Mouse (Mus musculus) A20 (cell line): ENCODE results near the gene Sclt1.
"Not testable (repeated sequence)": the region's sequence is repeated elsewhere in the genome, so short reads cannot be mapped to it uniquely, and the experiment has no call there.

Experiments
- DNase-seq: peaks from one replicate; pipeline ENCODE4 v3.0.0-alpha.2; 2011; ENCODE audit warnings: low read depth, low spot score

Gene Sclt1

DNA sequence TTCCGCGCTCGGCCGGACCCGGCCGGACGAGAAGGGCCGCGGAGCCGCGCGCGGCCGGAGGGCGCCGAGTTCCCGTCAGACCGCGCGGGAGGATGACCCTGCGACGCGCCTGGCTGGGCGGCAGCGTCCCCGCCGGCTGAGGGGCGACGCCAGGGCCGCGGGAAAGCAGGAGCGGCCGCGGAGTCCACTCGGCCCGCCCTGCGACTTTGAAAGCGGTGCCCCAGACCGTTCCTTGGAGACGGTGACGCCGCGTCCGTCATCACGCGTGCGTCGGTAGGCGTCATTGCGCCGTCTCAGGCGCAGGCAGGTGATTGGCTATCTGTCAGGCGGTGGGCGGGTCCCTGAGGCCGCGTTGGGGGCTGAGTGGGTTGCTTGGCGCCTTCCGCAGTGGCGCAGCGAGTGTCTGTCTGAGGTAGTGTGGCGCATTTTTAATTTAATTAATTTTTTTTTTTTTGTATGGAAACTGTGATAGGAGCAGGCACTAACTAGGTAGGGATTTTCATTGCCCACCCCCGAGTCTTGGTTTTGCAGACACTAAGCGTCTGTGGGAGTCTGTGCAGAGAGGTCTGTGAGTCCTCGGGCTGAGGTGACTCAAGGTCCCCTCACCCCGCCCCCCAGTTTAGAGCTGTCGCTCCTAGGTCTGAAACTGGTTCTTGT lies at the start of gene Sclt1, which contains the start of gene D3Ertd751e:
TSS of gene Sclt1 (minus strand) at position 237 of the 657 bp plus-strand sequence.
TSS of gene D3Ertd751e (plus strand) at position 334 of the 657 bp plus-strand sequence.
- peak; percentile 97 for DNase-seq

DNA sequence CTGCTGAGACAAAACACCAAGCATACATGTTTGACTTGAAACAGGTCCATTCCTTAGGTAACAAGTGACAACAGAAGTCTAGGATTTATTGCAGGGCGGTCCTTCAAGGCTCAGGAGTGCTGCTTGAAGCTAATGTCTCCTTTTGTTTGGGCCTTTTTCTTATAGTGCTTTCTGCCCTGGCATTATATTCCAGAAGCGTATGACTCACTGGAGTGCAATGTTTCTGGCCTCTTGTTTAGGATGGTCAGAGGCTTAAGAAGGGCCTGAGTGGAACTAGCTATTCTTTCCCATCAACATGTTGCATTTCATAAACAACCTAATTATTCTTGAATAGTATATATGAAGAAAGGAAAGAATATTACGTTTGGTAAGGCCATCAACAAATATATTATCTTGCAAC lies 19.8 kb upstream of the Sclt1 start:
- no peak for DNase-seq

DNA sequence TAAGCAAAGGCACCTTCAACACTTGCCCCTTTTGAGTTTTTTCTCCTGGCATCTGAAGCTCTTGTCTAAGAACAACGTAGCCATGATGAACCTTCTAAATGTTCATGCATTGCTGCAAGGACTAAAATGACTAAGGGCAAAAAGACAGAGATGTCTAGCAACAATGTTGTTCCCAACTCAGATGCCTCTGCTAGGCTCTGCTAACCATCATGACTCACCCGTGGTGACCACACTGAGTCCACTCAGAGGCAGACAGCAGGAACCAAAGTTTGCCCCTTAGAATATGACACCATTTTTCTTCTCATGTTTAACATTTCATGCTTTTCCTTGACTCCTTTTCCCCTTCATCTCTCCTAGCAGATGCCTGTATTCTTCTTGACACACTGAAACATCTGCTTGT lies 12.2 kb upstream of the Sclt1 start:
- no peak for DNase-seq

DNA sequence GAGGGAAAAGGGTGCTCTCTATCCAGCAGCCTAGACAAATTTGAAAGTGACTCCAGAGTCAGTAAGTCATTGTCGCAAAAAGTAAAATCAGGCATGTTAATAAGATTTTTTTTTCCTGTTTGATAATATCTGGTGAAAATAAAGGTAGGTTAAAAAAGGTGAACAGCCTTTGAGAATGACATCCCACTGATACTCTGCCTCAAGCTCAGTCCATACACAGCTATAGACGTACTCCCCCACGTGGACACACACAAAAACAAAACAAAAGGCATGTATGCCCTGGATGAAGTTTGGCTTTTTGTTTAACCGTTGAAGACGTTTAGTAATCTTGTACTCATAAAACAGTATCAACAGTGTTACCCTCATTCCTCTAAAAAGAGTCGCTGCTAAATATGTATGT lies 1.1 kb upstream of the Sclt1 start:
- DNase-seq, result peak; percentile 72

DNA sequence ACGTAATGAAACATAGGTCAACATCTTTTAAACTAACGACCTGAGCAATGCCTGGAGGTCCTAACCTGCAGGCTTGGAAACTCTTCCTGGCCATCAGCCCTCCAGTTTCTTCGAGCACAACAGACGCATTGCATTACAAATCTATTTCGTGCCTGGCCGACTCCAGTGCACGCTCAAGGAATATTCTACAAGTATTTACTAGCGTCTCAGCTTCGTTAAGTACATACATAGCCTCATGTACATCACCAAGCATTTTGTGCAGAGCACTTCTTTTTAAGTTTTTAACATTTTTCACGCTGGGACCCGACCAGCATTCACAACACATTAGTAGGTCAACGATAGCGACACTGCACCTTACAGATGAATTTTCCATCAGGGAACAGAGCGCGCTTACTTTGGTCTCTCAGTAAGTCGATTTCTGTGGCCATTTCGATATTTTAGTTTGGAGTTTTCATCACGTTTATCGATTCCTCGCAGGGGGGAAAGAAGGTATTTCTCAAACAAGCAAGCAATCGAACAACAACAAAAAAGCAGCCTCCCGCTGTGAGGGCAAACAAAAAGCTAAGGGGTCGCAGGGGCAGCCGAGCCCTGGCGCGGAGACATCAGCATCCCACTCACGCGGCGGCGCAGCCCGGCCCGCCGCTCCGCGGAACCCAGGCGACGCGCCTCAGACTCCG lies 575 bp downstream of the Sclt1 start:
- peak; percentile 55 for DNase-seq

DNA sequence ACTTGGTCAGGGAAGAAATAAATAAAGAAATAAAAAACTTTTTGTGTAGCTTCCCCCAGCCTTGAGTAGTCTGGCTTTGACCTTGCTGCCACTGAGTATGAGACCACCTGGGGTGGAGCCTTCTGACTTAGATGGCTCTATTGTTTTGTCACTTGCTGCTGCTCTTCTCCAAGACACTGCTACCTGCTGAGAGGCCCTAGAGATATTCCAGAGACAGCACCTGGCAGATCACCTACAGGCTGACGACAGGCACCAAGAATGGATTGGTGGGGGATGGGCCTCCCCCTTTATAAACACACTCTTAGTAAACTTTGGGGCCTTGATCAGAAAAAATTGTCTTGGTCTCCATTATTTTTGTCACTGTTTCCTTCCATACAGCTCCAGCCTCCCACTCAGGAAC lies 46.6 kb downstream of the Sclt1 start:
- no peak for DNase-seq

DNA sequence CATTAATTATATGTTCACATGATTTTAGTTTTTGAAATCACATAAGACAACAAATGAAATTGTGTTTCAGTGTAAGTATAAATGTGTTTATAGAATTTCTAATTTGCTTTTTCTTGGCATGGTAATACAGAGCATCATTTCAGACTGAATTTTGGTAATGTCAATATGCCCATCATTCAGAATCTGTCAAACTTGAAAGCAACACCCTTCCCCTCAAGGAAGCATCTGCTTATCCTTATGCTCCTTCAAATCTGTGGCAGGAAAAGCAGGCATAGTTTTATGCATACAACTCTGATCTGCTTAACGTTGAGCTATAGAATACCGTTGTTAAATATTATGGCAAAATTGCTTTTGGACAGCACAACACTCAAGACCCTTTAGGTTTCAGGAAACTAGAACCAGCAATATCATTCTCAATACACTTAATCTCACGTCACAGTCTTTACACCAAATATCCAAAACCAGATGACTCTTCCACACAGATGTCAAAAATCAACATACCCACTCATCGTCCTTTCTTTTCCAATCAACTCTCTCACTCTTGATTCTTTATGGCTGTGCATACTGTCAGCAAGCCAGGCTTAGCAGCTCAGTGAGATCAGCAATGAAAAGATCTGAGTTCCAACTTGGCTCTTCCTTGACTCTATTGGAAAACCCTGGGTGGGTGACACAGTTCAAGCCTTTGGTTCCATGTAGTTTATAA lies 49.7 kb downstream of the Sclt1 start:
- DNase-seq, result no peak

DNA sequence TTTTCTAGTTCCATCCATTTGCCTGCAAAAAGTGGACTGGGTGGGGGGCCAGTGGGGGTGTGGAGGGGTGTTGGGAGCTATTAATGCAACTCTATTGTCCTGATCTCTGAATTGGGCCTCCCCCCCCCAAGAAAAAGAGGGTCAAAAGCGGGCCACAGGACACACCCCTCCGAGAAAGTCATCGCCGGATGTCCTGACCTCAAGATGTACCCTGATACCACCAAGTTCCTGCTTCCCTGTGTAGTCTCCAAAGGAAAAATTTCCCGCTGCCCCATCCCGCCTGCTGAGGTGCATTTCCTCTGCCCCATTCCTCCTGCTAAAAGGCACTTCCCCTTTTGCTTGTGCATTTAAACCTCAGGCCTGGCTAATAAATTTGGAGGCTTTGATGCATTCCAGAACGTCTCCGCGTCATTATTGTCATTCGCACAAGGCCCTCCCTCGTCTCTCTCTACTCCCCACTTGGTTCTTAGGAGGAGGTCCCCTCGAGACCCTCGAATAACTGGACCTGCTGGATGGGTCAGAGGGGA lies 52.1 kb downstream of the Sclt1 start:
- DNase-seq, result not testable (repeated sequence)

DNA sequence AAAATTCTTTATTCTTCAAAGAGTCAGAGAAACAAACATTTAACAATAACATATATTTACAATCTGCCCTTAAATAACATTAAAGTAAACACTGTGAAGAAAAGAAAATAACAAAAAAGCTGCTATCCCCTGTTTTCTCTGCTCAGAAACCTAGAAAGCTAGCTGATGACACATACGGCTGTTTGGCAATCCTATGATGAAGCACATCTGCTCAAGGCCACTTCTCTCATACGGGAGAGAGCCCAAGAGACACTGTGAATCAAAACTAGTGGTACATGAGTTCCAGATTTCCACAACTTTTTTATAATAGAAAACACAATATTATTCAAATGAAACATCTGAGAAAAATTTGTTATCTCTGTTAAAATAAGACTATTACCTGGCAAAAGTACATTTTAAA lies 55.9 kb downstream of the Sclt1 start:
- DNase-seq, result no peak

DNA sequence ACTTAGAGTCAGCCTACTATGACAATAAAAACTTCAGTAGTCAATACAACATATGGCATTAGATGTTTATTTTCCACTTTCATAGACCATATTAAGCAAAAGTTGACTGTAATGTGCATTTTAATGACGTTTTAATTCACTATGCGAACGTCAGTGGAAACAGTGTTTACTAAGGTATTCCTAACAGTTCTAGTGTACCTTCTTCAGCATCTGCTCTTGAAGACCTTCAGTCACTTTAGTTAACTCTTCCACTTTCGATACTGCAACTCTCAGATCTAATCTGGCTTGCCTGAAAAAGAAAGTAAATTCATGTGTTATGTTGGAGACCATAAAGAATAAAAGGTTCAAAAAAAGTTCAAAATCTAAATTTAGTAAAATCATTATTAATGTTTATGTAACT lies 60.2 kb downstream of the Sclt1 start:
- DNase-seq, result no peak

DNA sequence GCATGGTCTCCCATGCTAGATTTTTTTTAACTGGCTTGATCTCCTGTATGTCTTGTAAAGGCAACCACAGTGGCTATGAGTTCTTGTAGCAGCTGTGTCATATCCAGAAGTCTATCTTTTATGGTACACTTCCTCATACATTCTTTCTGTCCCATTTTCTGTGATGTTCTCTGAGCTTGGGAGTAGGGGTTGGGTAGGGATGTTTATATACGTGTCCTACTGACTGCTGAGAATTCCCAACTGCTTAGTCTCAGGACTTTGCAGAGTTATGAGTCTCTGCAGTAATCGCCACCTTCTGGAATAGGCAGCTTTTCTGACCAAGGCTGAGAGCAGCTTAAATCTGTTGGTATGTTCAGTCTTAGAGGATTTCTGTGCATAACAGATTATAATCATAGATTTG lies 65.7 kb downstream of the Sclt1 start:
- no peak for DNase-seq

DNA sequence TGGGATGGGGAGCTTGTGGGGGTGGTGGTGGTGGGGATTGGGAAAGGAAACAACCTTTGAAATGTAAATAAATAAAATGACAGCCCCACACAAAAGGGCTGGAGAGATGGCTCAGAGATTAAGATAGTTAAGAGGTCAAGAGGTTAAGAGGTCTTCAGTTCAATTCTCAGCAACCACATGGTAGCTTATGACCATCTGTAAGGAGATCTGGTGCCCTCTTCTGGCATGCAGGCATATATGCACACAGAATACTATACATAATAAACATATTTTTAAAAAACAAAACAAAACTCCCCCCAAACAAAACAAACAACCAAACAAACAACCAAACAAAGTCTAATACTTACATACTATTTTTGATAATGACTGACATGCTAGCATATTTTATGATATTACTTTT lies 67.5 kb downstream of the Sclt1 start:
- DNase-seq, result peak; percentile 38

DNA sequence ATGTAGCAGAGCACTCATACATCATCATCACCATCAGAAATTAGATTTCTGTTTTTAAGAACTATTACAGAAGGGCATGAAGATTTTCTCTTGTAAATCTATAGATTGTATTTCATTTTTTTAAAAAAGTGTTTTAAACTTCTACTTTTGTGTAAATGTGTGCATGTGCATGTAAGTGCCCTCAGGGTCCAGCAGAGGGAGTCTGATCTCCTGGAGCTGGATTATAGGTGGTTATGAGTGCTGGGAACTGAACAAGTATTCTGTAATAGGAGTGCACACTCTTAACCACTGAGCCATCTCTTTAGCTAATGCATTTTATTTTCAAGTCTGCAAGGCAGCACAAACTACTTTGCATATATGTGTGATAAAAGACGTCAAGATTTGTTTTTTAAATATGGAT lies 86.7 kb downstream of the Sclt1 start:
- DNase-seq, result peak; percentile 7

DNA sequence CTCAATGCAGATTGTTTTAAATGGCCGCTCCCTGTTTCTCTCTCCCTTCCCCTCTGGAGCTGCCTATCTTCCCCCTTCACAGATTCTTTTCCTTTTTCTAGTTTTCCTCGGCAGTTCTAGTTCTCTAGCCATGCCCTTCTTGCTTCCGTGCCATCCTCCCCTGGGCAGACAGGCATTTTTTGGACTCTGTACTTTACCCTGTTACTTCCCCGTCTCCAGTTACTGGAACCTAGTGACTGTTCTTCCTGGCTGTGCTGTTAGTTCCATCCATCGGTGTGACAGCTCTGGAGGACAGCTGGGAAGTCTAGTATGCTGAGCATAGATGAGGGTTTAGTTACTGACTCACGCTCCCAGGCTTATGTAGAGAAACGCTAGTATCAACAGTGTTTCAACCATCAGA lies 121.3 kb downstream of the Sclt1 start:
- DNase-seq, result no peak

DNA sequence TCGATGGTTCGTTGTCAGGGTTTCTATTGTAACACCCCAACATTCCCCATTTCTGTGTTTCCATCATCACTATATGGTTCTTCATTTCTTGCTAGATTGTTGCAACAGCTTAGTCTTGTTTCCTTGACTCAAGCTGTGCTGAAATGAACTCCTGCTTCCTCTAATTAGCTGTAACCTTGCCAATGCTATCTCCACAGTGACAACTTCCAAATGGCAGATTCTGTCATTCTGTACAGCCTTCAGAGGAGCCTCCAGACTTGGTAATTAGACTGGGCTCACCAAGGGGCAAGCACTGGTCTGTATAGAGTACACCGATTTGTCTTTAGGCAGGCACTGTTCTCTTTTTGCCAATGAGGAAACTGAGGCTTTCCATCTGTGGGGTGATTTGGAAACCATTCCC lies 123.8 kb downstream of the Sclt1 start:
- DNase-seq, result no peak

DNA sequence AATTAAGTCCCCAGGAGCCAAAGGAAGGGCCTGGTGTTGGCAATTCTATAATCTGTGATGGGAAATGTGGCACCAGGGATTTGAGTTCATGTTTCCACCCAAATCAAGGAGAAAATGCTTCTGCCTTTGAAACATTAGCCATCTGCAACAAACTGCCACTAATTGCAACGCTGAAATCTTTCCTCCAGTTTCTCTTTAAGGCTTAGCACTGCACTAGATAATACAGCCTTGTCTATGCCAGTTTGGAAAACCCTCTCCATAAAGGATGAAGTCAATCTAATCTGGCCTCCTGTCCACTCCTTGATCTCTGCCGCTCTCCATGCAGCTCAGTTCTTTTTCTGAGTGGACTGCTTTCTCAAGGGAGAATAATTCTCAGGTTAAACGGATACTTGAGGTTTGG lies 124.3 kb downstream of the Sclt1 start:
- DNase-seq, result no peak

DNA sequence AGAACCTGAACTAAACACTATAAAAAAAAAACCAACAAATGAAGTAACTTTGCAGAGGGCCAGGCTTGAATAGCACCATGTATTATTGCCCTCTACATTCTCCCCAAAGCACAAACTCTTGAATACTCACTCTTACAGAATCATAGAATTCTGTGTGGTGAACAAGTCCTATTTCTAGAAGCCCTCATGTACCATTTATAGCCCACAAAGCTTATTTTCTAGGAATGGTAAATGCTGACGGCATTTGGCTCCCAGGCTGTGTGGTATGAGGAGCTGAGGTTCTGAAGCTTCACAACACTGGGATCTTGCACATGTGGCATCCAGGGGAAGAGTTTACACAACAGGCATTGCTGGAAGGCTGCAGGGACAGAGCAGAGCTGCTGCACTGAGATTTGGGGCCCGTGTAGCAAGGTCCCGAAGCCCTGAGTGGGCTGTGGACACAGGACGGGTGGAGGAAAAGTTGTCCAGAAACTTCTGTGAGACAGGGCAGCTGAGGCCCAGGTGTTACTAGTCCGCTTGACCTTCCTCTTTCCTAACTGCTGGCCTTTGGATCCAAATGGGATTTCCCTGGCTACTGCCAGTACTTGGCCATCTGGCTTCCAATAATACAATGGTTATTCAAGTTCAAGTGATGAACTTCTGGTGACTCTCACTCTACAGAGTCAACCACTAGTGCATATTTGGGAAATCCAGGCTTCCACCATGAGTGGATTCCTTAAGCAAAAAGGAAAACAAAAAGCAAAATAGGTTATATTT lies 127.9 kb downstream of the Sclt1 start:
- DNase-seq, result no peak

DNA sequence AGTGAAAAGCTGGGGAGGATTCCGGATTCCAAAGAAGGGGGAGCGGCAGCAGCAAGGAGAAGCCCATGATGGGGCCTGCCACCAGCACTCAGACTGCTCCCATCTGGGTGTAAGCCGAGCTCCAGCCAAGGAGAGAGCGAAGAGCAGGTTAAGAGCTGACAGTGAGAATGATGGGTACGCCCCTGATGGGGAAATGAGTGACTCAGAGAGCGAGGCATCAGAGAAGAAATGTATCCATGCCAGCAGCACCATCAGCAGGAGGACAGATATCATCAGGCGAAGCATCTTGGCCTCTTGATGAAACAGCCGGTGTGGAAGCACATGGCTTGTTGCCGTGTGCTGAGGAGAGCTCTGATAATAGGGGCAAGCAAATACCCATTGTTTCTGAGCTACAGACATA lies 128.6 kb downstream of the Sclt1 start:
- no peak for DNase-seq

DNA sequence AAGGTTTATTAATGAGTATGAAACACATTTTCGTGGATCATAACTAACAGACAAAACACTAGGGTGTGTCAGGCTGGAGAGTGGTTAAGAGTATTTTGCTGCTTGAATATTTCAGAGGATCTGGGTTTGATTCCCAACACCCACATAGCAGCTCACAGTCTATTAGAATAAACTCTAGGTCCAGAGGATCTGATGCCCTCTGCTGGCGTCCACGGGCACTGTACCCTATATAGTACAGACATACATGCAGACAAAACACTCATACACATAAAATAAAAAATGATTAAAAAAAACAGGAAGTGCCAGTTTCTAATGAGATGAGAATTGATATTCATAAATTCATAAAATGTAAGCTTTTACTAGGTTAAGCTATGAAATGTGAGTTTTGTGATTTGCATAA lies 130.1 kb downstream of the Sclt1 start:
- DNase-seq, result peak; percentile 39

DNA sequence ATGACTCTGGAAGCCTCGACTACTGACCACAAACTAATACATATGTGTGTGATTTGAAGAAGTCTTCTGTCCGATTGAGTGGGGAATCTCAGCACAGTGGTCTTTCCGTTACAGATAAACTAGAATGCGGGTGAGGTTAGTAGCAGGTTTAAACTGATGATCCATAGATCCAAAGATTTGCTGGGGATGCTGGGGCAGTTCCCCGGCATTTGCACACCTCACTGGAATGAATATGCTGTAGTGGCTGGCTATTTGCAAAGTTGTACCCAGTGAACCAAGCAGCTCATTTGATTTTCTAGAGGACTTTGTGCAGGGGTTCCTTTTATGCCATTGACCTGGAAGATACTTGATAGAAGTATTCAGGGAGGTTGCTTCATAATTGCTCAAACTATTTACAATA lies 133.2 kb downstream of the Sclt1 start:
- DNase-seq, result no peak

DNA sequence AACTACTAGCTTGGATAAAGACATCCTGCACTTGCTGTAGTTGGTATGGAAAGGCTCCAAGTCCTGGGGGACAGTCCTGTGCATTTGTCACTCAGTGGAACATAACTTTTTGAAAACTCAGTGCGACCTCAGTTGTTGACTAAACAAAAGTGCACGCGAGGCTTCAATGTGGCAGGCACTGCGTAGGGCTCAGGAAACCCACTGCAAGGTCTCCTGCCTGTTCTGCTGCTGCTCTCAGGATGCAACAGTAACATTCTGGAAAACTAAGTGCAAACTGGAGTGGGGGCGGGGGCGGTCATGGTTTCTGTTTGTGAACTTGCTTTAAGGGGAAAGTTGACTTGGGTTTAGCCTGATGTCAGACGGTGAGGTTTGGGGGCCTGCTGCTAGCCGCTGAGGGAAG lies 134.8 kb downstream of the Sclt1 start:
- no peak for DNase-seq

DNA sequence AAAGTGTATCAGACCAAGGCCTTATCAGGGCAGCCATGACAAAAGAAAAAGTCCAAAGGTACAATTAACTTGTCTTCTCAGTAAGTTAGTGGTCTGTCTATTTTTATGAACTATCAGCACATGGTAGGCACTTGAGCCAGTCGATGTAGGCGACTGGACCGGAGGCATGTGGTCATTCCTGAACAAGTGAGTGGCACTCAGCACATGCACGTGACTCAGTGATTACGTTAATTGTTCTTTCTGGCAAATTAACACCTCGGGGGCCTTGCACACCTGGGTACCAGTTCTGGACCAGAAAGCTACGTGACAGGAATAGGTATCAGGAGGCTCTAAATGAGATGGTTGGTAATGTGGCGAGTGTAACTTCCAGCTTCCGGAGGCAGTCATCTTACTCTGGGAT lies 135.3 kb downstream of the Sclt1 start:
- DNase-seq, result no peak
